Mouse (Mus musculus): ENCODE data around the gene Epb42. TPM values are rescaled to one million over a fixed set of nuclear protein-coding genes. Genes with fewer than 3 reads are reported as not detected.

The Epb42 gene
- polyA plus RNA-seq, 1 experiment from 2014 or later: 61.3 TPM

Small RNA genes lying within 50 kb of the gene (microRNA-seq; reads per million reads assigned to microRNA genes)
- gene Gm44325 (ENCODE audit: borderline number of aligned reads): not detected

Other genes starting within 250 kb of the Epb42 start
- gene Cdan1, start 186.9 kb downstream of the Epb42 start, polyA plus RNA-seq (2014; fragmentation: Nextera tagmentation; extraction: Ambion mirVana): 9.3 and 9.9 TPM in 2 replicates
- gene Ttbk2, start 186.5 kb downstream of the Epb42 start, polyA plus RNA-seq (2014; fragmentation: Nextera tagmentation; extraction: Ambion mirVana): 2.5 and 2.9 TPM in 2 replicates
- 22.3 and 23.4 TPM in 2 replicates for gene Ubr1, start 66.4 kb downstream of the Epb42 start, polyA plus RNA-seq (2014; fragmentation: Nextera tagmentation; extraction: Ambion mirVana)
- gene Tmem62, start 60.1 kb downstream of the Epb42 start, polyA plus RNA-seq (2014; fragmentation: Nextera tagmentation; extraction: Ambion mirVana): 3.0 and 3.7 TPM in 2 replicates
- gene Ccndbp1, start 28.7 kb downstream of the Epb42 start, polyA plus RNA-seq (2014; fragmentation: Nextera tagmentation; extraction: Ambion mirVana): 42.6 and 45.0 TPM in 2 replicates
- gene Tgm5, start 48.8 kb upstream of the Epb42 start, polyA plus RNA-seq (2014; fragmentation: Nextera tagmentation; extraction: Ambion mirVana): 0.16 and 0.38 TPM in 2 replicates
- gene Tgm7, start 72.7 kb upstream of the Epb42 start, polyA plus RNA-seq (2014; fragmentation: Nextera tagmentation; extraction: Ambion mirVana): not detected in 2 replicates
- 17.8 and 18.5 TPM in 2 replicates for gene Adal, start 103.4 kb upstream of the Epb42 start, polyA plus RNA-seq (2014; fragmentation: Nextera tagmentation; extraction: Ambion mirVana)
- gene Lcmt2, start 103.6 kb upstream of the Epb42 start, polyA plus RNA-seq (2014; fragmentation: Nextera tagmentation; extraction: Ambion mirVana): 16.8 and 17.1 TPM in 2 replicates
- 50.4 and 51.0 TPM in 2 replicates for gene Tubgcp4, start 133.6 kb upstream of the Epb42 start, polyA plus RNA-seq (2014; fragmentation: Nextera tagmentation; extraction: Ambion mirVana)
- gene Zscan29, start 134.1 kb upstream of the Epb42 start, polyA plus RNA-seq (2014; fragmentation: Nextera tagmentation; extraction: Ambion mirVana): 7.6 and 8.8 TPM in 2 replicates
- gene Trp53bp1, start 234.3 kb upstream of the Epb42 start, polyA plus RNA-seq (2014; fragmentation: Nextera tagmentation; extraction: Ambion mirVana): 32.4 and 36.0 TPM in 2 replicates

Measured in liver, embryonic 11.5 days (tissue).